Mouse (Mus musculus) cortical plate, adult 2 months (tissue): ENCODE results near the gene Nphs1. TPM values are rescaled to one million over a fixed set of nuclear protein-coding genes. Genes with fewer than 3 reads are reported as not detected.
A peak's percentile ranks its signal among the peaks of the same experiment; 100 is the strongest.

Experiments used
- H3K27ac ChIP-seq: fragments of 200-500 bp; 2 replicates; pipeline ENCODE4 v1.5.1; 2012; ENCODE audit warnings: low read length, control low read depth, inconsistent platforms; ENCODE audit not compliant: insufficient read depth
- H3K4me1 ChIP-seq: fragments of 200-500 bp; 2 replicates; pipeline ENCODE4 v1.6.1; 2011; ENCODE audit warnings: low read length; ENCODE audit not compliant: control insufficient read depth, insufficient read depth
- H3K4me3 ChIP-seq: fragments of 200-500 bp; 2 replicates; pipeline ENCODE4 v1.5.1; 2011; ENCODE audit warnings: mild to moderate bottlenecking, low read length, control low read depth; ENCODE audit not compliant: insufficient read depth
- CTCF ChIP-seq: fragments of 200-500 bp; IDR thresholded peaks from 2 replicates; pipeline ENCODE4 v1.5.1; 2011; ENCODE audit warnings: mild to moderate bottlenecking, control low read depth, low read length; ENCODE audit not compliant: insufficient read depth; ENCODE audit errors: extremely low read depth
- POLR2A ChIP-seq: fragments of 200-500 bp; IDR thresholded peaks from 2 replicates; pipeline ENCODE4 v1.6.1; 2011; ENCODE audit warnings: mild to moderate bottlenecking, low read length, control low read depth; ENCODE audit not compliant: insufficient read depth; ENCODE audit errors: extremely low read depth
- polyA plus RNA-seq: library from polyadenylated mRNA; depleted of rRNA; stranded (reverse); fragments of >200 nt; gene quantifications from 2 replicates; pipeline ENCODE4 v1.2.3, GENCODE M21; 2012

The Nphs1 gene
- polyA plus RNA-seq, 1 experiment, result 1.4 TPM

- no peak overlapping the region for H3K4me3 ChIP-seq
- no peaks in the 10 kb centered on the region for H3K4me1 ChIP-seq
- H3K27ac ChIP-seq, result no peak overlapping the region
- TF ChIP-seq CTCF (no peak), POLR2A (no peak)
These were observed 62.3 kb downstream of the Nphs1 start for GRCm38 (mm10) chr7:30520396-30520795.

- Histone ChIP-seq H3K4me1 (no peaks in the 10 kb centered on the region), H3K4me3 (no peak overlapping the region), H3K27ac (no peak overlapping the region)
- TF ChIP-seq POLR2A (0 out of 2 replicates have a peak, but pooled peaks have one; percentile 19), CTCF (no peak)
These were observed 62.7 kb downstream of the Nphs1 start for GRCm38 (mm10) chr7:30520856-30521255.

DNA sequence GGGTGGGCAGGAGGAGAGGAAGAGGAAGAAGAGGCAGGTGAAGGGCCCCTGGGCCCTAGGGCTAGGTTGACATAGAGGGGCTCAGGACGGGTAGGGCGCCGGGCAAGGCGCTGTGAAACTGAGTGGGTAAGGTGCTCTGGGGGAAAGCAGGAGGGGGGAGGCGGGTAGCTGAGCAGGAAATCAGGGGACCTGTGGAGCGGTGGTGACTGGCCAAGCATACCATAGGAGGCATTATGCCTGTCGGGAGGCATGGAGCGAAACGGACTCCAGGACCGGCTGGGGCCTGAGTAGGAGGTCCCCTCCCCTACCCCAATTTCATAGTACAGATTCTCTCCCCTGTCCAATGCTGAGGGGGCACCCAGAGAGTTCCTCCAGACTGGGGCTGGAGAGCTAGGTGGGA lies 64.8 kb downstream of the Nphs1 start:
- Histone ChIP-seq H3K4me1 (no peaks in the 10 kb centered on the region), H3K27ac (no peak overlapping the region), H3K4me3 (no peak overlapping the region)
- TF ChIP-seq CTCF, result no peak
- no peak for TF ChIP-seq POLR2A

GRCm38 (mm10) chr7:30524487-30524886 lies 66.4 kb downstream of the Nphs1 start:
- Histone ChIP-seq H3K4me3 (no peak overlapping the region), H3K27ac (no peak overlapping the region), H3K4me1 (no peaks in the 10 kb centered on the region)
- TF ChIP-seq CTCF (no peak), POLR2A (no peak)

- no peak overlapping the region for H3K4me3 ChIP-seq
- H3K27ac ChIP-seq, result 0 out of 2 replicates have a peak overlapping the region, but pooled peaks have one; percentile 7
- no peak for TF ChIP-seq CTCF
- no peak for TF ChIP-seq POLR2A
- peaks cover 3% of the 10 kb centered on the region; the same call in 1 of the 2 replicates for H3K4me1 ChIP-seq
These were observed 67.8 kb downstream of the Nphs1 start for GRCm38 (mm10) chr7:30525954-30526353.

DNA sequence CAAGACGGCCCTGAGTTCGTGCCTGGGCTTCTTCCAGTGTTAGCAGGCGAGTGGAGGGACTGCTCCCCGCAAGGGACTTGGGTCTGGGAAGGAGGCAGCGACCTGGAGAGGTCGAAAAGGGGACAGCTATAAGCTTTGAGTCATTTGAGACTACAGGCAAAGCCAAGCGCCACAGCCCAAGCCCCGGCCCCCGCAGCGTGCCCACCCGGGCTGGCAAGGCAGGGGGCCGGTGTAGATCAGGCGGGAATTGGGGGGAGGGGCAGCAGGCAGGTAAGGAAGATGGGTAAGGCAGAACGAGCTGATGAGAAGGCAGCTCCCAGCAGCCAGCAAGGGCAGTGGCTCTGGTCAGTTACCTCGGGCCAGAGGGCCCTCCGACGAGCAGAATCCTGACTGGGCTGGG lies 68.3 kb downstream of the Nphs1 start:
- no peak overlapping the region for H3K4me3 ChIP-seq
- no peak for TF ChIP-seq CTCF
- no peak for TF ChIP-seq POLR2A
- peaks cover 3% of the 10 kb centered on the region; the same call in 1 of the 2 replicates for H3K4me1 ChIP-seq
- peak overlapping the region; percentile 7; the same call in 1 of the 2 replicates for H3K27ac ChIP-seq

DNA sequence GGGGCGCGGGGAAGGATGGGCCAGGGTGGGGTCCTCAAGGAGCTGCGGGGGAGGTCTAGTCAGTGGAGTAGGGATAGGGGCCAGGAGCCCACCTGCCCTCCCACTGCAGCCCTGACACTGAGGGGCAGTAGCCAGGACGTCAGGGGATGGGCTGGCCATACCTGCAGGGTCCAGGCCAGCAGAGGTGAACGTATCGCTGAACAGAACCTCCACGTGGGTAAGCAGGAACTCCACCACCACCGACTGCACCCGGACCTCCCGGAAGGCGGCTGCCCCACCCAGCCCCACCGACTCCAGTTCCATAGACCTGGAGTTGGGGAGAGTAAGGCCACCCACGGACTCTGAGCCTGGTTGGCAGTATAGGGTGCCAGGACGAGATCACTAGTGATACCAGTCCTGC lies 68.9 kb downstream of the Nphs1 start:
- Histone ChIP-seq H3K4me3 (no peak overlapping the region), H3K4me1 (peaks cover 4% of the 10 kb centered on the region), H3K27ac (no peak overlapping the region)
- TF ChIP-seq CTCF (no peak), POLR2A (no peak)

- Histone ChIP-seq H3K4me3 (peak overlapping the region; percentile 7; the same call in 1 of the 2 replicates), H3K27ac (peak overlapping the region; percentile 32), H3K4me1 (peaks cover 14% of the 10 kb centered on the region)
- TF ChIP-seq CTCF (no peak), POLR2A (peak; percentile 17; the same call in 1 of the 2 replicates)
These were observed 73.2 kb downstream of the Nphs1 start for GRCm38 (mm10) chr7:30531291-30531815.

GRCm38 (mm10) chr7:30532931-30533330 lies 74.8 kb downstream of the Nphs1 start:
- Histone ChIP-seq H3K4me3 (peak overlapping the region; percentile 75), H3K27ac (peak overlapping the region; percentile 57), H3K4me1 (peaks cover 14% of the 10 kb centered on the region)
- TF ChIP-seq CTCF (no peak), POLR2A (no peak)

- Histone ChIP-seq H3K27ac (peak overlapping the region; percentile 57), H3K4me3 (peak overlapping the region; percentile 75), H3K4me1 (peaks cover 14% of the 10 kb centered on the region)
- TF ChIP-seq CTCF (no peak), POLR2A (peak; percentile 15; the same call in 1 of the 2 replicates)
These were observed 76.0 kb downstream of the Nphs1 start for GRCm38 (mm10) chr7:30533941-30534632.
